ENCODE assay signal across 8 mouse cellular contexts in the genomic region with DNA sequence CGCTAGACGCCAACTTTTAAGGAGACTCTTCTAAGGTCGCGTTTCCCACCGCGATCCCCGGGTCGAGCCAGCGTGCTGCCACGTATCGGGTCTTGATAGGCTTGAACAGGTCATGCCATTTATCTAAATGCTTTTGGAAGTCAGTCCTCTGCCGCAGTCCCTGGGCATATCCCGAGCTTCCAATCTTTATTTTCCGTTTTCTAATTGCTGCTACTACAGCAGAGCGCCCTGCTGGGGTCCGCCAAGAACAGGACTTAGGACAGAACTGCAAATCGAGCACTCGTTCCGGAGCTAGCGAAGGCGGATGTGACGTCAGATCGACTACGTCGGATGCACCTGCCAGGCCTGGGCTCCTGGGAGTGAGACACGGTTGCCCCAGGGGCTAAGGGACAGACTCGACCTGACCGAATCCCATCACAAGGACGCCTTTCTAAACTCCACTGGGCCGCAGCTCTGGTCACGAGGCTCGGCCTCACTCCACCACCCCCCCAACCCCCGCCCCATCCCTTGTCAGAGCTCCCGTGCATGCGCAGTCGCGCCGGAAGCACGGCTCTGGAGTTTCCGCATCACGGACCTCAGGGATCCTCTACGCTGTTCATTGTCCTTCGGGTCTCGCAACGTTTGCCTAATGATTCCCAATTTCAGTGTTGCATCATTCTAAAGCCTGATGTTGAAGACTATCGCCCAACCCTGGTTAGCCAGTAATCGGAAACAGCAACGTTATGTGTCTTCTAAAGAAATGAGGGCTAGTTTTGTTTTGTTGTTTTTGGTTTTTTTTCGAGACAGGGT. TPM values are rescaled to one million over a fixed set of nuclear protein-coding genes. Genes with fewer than 3 reads are reported as not detected.
DNase-seq lines count a peak whose midpoint lies in the region; ATAC-seq and TF ChIP-seq lines count a peak whose summit lies in the region.

No protein-coding gene starts in this region.

- H3K36me3 ChIP-seq in hindbrain, postnatal 0 days (ENCODE audit: insufficient read depth, low read length): no peaks in the 10 kb centered on the region
- peaks cover 26% of the 10 kb centered on the region for H3K36me3 ChIP-seq in megakaryocyte, embryonic 14.5 days (replicated peaks; ENCODE audit: low read length)

- intact Hi-C loops in gastrocnemius, adult 2 months (cut with DNase I): loop anchor here (2.0 to 5.0 kb wide), 2 partner anchors 22 to 69 kb away; a partner anchor contains a TSS

- peak overlapping the region; percentile 99 for H3K27ac ChIP-seq in gastrocnemius, adult 2 months
- H3K27ac ChIP-seq in hindbrain, postnatal 0 days: peak overlapping the region; percentile 97

- no peaks in the 10 kb centered on the region for H3K9me3 ChIP-seq in hindbrain, postnatal 0 days (ENCODE audit: low read length)
- H3K9me3 ChIP-seq in megakaryocyte, embryonic 14.5 days: no peaks in the 10 kb centered on the region

- H3K27me3 ChIP-seq in hindbrain, postnatal 0 days (ENCODE audit: insufficient read depth, low read length): no peaks in the 10 kb centered on the region
- no peaks in the 10 kb centered on the region for H3K27me3 ChIP-seq in megakaryocyte, embryonic 14.5 days (replicated peaks)

- H3K9ac ChIP-seq in hindbrain, postnatal 0 days (replicated peaks; ENCODE audit: low read length): peak overlapping the region; percentile 70

- under 1% methylated on average over 49 of the region's 49 CpGs for whole genome bisulfite sequencing in hindbrain, postnatal 0 days

- no peak for TF ChIP-seq CTCF in gastrocnemius, adult 2 months (IDR thresholded peaks at IDR 0.05)
- no peak for TF ChIP-seq CTCF in hindbrain, postnatal 0 days (IDR thresholded peaks at IDR 0.05; ENCODE audit: low read depth)

- H3K4me3 ChIP-seq in gastrocnemius, adult 2 months: peak overlapping the region; percentile 78
- H3K4me3 ChIP-seq in hindbrain, postnatal 0 days (ENCODE audit: low read length): peak overlapping the region; percentile 51
- peak overlapping the region; percentile 97 for H3K4me3 ChIP-seq in megakaryocyte, embryonic 14.5 days (replicated peaks)

- peak; percentile 86 for ATAC-seq in common myeloid progenitor, adult 5-6 weeks (replicated peaks; ENCODE audit: low read depth, poor library complexity, severe bottlenecking)
- ATAC-seq in hindbrain, postnatal 0 days: peak; percentile 97

- H3K4me1 ChIP-seq in hindbrain, postnatal 0 days (ENCODE audit: insufficient read depth, low read length): no peaks in the 10 kb centered on the region
- peaks cover 33% of the 10 kb centered on the region for H3K4me1 ChIP-seq in megakaryocyte, embryonic 14.5 days

- DNase-seq in ZHBTc4 (ENCODE audit: low read depth, low spot score): peak; percentile 96
- peak; percentile 93 for DNase-seq in gastrocnemius, adult 2 months
- peak; percentile 97 for DNase-seq in hindbrain, postnatal 0 days (ENCODE audit: low spot score)
- peak; percentile 88 to 93 for DNase-seq in left cerebral cortex, adult 8-10 months (ENCODE audit: low spot score in 2 of 2)
- peak; percentile 90 to 94 for DNase-seq in right cerebral cortex, postnatal 10 days (ENCODE audit: low spot score in 2 of 2)
- peak; percentile 83 for DNase-seq in urinary bladder, postnatal 25 days (ENCODE audit: low spot score)

- peak overlapping the region; percentile 74 for H3K4me2 ChIP-seq in hindbrain, postnatal 0 days (ENCODE audit: low read depth, low read length)

RNA-seq across cellular contexts. Expression of a gene that starts 21.9 kb away (rescaled TPM):
- total RNA-seq in common myeloid progenitor, adult 5-6 weeks (2017): 560 and 574 TPM in 2 replicates
- total RNA-seq in gastrocnemius, adult 2 months (2021): 10 to 100 TPM; 76.4 to 89.9 TPM
- 26.2 and 27.5 TPM in 2 replicates for total RNA-seq in hindbrain, postnatal 0 days (2014; rRNA removed)
- polyA plus RNA-seq in hindbrain, postnatal 0 days (2015; fragmentation: Nextera tagmentation; extraction: Ambion mirVana): 127 and 128 TPM in 2 replicates
- 100 to 1,000 TPM in 3 of 4 experiments, 10 to 100 TPM in 1; 95.2 to 110 (median 106) TPM for total RNA-seq in left cerebral cortex, adult 8-10 months (2022)
- polyA plus RNA-seq in megakaryocyte, embryonic 14.5 days (2012; ENCODE audit: insufficient read depth, low replicate concordance): 3.7 and 183 TPM in 2 replicates

RNA-seq across cellular contexts. Expression of a gene that starts 44.8 kb away (rescaled TPM):
- 28.9 and 33.8 TPM in 2 replicates for total RNA-seq in common myeloid progenitor, adult 5-6 weeks (2017)
- total RNA-seq in gastrocnemius, adult 2 months (2021): 10 to 100 TPM; 14.2 to 19.3 TPM
- total RNA-seq in hindbrain, postnatal 0 days (2014; rRNA removed): 45.5 and 57.8 TPM in 2 replicates
- 37.9 and 39.0 TPM in 2 replicates for polyA plus RNA-seq in hindbrain, postnatal 0 days (2015; fragmentation: Nextera tagmentation; extraction: Ambion mirVana)
- total RNA-seq in left cerebral cortex, adult 8-10 months (2022): 10 to 100 TPM; 64.0 to 86.2 (median 81.6) TPM
- 556 and 663 TPM in 2 replicates for polyA plus RNA-seq in megakaryocyte, embryonic 14.5 days (2012; ENCODE audit: insufficient read depth, low replicate concordance)

RNA-seq across cellular contexts. Expression of a gene that starts 46.5 kb away (rescaled TPM):
- not detected in 2 replicates for total RNA-seq in common myeloid progenitor, adult 5-6 weeks (2017)
- 100 to 1,000 TPM in 1 of 2 experiments, 10 to 100 TPM in 1; 81.2 to 115 TPM for total RNA-seq in gastrocnemius, adult 2 months (2021)
- 7.5 and 9.4 TPM in 2 replicates for total RNA-seq in hindbrain, postnatal 0 days (2014; rRNA removed)
- 16.7 and 17.8 TPM in 2 replicates for polyA plus RNA-seq in hindbrain, postnatal 0 days (2015; fragmentation: Nextera tagmentation; extraction: Ambion mirVana)
- total RNA-seq in left cerebral cortex, adult 8-10 months (2022): 10 to 100 TPM; 12.2 to 20.3 (median 14.2) TPM
- polyA plus RNA-seq in megakaryocyte, embryonic 14.5 days (2012; ENCODE audit: insufficient read depth, low replicate concordance): not detected in 2 replicates

RNA-seq across cellular contexts. Expression of a gene that starts 57.2 kb away (rescaled TPM):
- 32.3 and 40.9 TPM in 2 replicates for total RNA-seq in common myeloid progenitor, adult 5-6 weeks (2017)
- total RNA-seq in gastrocnemius, adult 2 months (2021): 10 to 100 TPM; 41.0 to 50.3 TPM
- 75.9 and 99.4 TPM in 2 replicates for total RNA-seq in hindbrain, postnatal 0 days (2014; rRNA removed)
- polyA plus RNA-seq in hindbrain, postnatal 0 days (2015; fragmentation: Nextera tagmentation; extraction: Ambion mirVana): 41.1 and 42.2 TPM in 2 replicates
- 10 to 100 TPM; 65.4 to 77.7 (median 72.4) TPM for total RNA-seq in left cerebral cortex, adult 8-10 months (2022)
- 39.8 and 61.7 TPM in 2 replicates for polyA plus RNA-seq in megakaryocyte, embryonic 14.5 days (2012; ENCODE audit: insufficient read depth, low replicate concordance)

RNA-seq across cellular contexts. Expression of a gene that starts 59.2 kb away (rescaled TPM):
- total RNA-seq in common myeloid progenitor, adult 5-6 weeks (2017): 43.4 and 62.9 TPM in 2 replicates
- total RNA-seq in gastrocnemius, adult 2 months (2021): 1 to 10 TPM; 1.4 to 2.1 TPM
- 2.6 and 5.5 TPM in 2 replicates for total RNA-seq in hindbrain, postnatal 0 days (2014; rRNA removed)
- polyA plus RNA-seq in hindbrain, postnatal 0 days (2015; fragmentation: Nextera tagmentation; extraction: Ambion mirVana): 21.3 and 23.3 TPM in 2 replicates
- 10 to 100 TPM in 1 of 4 experiments, 1 to 10 TPM in 3; 6.0 to 14.9 (median 8.1) TPM for total RNA-seq in left cerebral cortex, adult 8-10 months (2022)
- polyA plus RNA-seq in megakaryocyte, embryonic 14.5 days (2012; ENCODE audit: insufficient read depth, low replicate concordance): 0.30 TPM in 1 of 2 replicates, not detected in the other

Comparison
In these comparisons a context has a peak if more than half of its experiments do, and no peak if none do; other contexts are left out.
1. Peak in every context shown above with its lines: DNase-seq, ATAC-seq, H3K4me3 ChIP-seq and H3K27ac ChIP-seq.